Mouse (Mus musculus) liver, embryonic 18 days (tissue): ENCODE data around the gene Prl7b1. TPM values are rescaled to one million over a fixed set of nuclear protein-coding genes. Genes with fewer than 3 reads are reported as not detected.

Experiments used
- polyA plus RNA-seq: library from polyadenylated mRNA; depleted of rRNA; stranded (reverse); fragments of >200 nt; gene quantifications from 2 replicates; pipeline ENCODE4 v1.2.3, GENCODE M21; 2012; rRNA removed

Gene Prl7b1
- not detected in 2 replicates for polyA plus RNA-seq

GRCm38 (mm10) chr13:27610482-27610881 is at the start of gene Prl7b1:
TSS of gene Prl7b1 (minus strand) at chr13:27610582.

GRCm38 (mm10) chr13:27642393-27642792 is 32.0 kb upstream of the Prl7b1 start, which contains the start of gene Prl7a1:
TSS of gene Prl7a1 (minus strand) at chr13:27642493.

GRCm38 (mm10) chr13:27582071-27582470 is 28.3 kb downstream of the Prl7b1 start, which contains the start of gene Prl8a1:
TSS of gene Prl8a1 (minus strand) at chr13:27582171.

GRCm38 (mm10) chr13:27564506-27564905 is 45.9 kb downstream of the Prl7b1 start, which contains the start of gene Prl8a9:
TSS of gene Prl8a9 (minus strand) at chr13:27564606.

Other genes with a start within 250 kb of the Prl7b1 start
- gene Prl2b1, start 219.7 kb downstream of the Prl7b1 start, polyA plus RNA-seq: not detected in 2 replicates
- not detected in 2 replicates for gene Prl8a6, start 171.9 kb downstream of the Prl7b1 start, polyA plus RNA-seq
- not detected in 2 replicates for gene Prl8a8, start 97.4 kb downstream of the Prl7b1 start, polyA plus RNA-seq
- gene Prl8a9, start 46.0 kb downstream of the Prl7b1 start, polyA plus RNA-seq: not detected in 2 replicates
- gene Prl8a1, start 28.4 kb downstream of the Prl7b1 start, polyA plus RNA-seq: not detected in 2 replicates
- gene Prl7a1, start 31.9 kb upstream of the Prl7b1 start, polyA plus RNA-seq: not detected in 2 replicates
- gene Prl7a2, start 57.5 kb upstream of the Prl7b1 start, polyA plus RNA-seq: not detected in 2 replicates
- gene Prl7d1, start 106.2 kb upstream of the Prl7b1 start, polyA plus RNA-seq: not detected in 2 replicates
- gene Prl7c1, start 170.2 kb upstream of the Prl7b1 start, polyA plus RNA-seq: not detected in 2 replicates
- gene Prl2a1, start 191.1 kb upstream of the Prl7b1 start, polyA plus RNA-seq: not detected in 2 replicates
- not detected in 2 replicates for gene Prl2c1, start 238.8 kb upstream of the Prl7b1 start, polyA plus RNA-seq